Mouse (Mus musculus) embryo, embryonic 11 days (tissue): ENCODE measurements around the gene Mettl9.

Experiments
- DNase-seq: peaks from one replicate; pipeline ENCODE4 v3.0.0-alpha.2; 2015

Gene Mettl9

GRCm38 (mm10) chr7:121111321-121111720 is 77.1 kb downstream of the Mettl9 start:
- DNase-seq, result no peak

- DNase-seq, result no peak
Measured at GRCm38 (mm10) chr7:121111762-121112161, 77.5 kb downstream of the Mettl9 start.

GRCm38 (mm10) chr7:121120143-121120818 is 86.0 kb downstream of the Mettl9 start:
- peak; percentile 87 for DNase-seq
